Mouse (Mus musculus): ENCODE measurements at regions not wholly inside any gene's neighbourhood (a gene's known extent, or its start where the extent isn't known, plus 50 kb on each side); places are given as distances from the start of the nearest gene placed in this dataset.

- TF ChIP-seq CTCF (conservative IDR thresholded peaks at IDR 0.05 in 1 of 2, IDR thresholded peaks at IDR 0.05 in 1 of 2; ENCODE audit: low read depth in 2 of 2, low read length in 2 of 2) (no peak), POLR2A (IDR thresholded peaks at IDR 0.05; ENCODE audit: low read depth, low read length) (no peak), EP300 (IDR thresholded peaks at IDR 0.05; ENCODE audit: low read length) (no peak), SMC3 (IDR thresholded peaks at IDR 0.05; ENCODE audit: low read depth, low read length) (no peak), MYC (IDR thresholded peaks at IDR 0.05; ENCODE audit: low read depth, low read length) (no peak), USF2 (conservative IDR thresholded peaks at IDR 0.05; ENCODE audit: low read depth, low read length) (no peak)
These were observed 603.1 kb upstream of the Sema6d start for GRCm38 (mm10) chr2:123486681-123487080.
